Mouse (Mus musculus) forebrain, embryonic 14.5 days (tissue): ENCODE results near the gene Il9r. TPM values are rescaled to one million over a fixed set of nuclear protein-coding genes. Genes with fewer than 3 reads are reported as not detected.

Experiments used
- ATAC-seq: fragments of 200-750 bp; cut with Nextera tagmentation; 2 replicates; pipeline ENCODE4 v1.8.0; 2017; ENCODE audit warnings: mild to moderate bottlenecking, moderate library complexity
- DNase-seq: peaks from one replicate; pipeline ENCODE4 v3.0.0-alpha.2; 2015; ENCODE audit warnings: low spot score
- H3K27ac ChIP-seq: fragments of 300-500 bp; sonication (generic); 2 replicates; pipeline ENCODE4 v1.5.1; 2014; ENCODE audit warnings: low read depth, mild to moderate bottlenecking, control low read depth, low read length, moderate library complexity
- H3K27me3 ChIP-seq: fragments of 300-500 bp; sonication (generic); replicated peaks from 2 replicates; pipeline ENCODE4 v1.6.1; 2014; ENCODE audit warnings: low read length, control low read depth, mixed read lengths; ENCODE audit not compliant: control insufficient read depth, insufficient read depth
- H3K36me3 ChIP-seq: fragments of 300-500 bp; sonication (generic); 2 replicates; pipeline ENCODE4 v1.6.1; 2014; ENCODE audit warnings: low read length, control low read depth; ENCODE audit not compliant: control insufficient read depth, insufficient read depth
- H3K4me1 ChIP-seq: fragments of 300-500 bp; sonication (generic); 2 replicates; pipeline ENCODE4 v1.6.1; 2014; ENCODE audit warnings: antibody characterized with exemption, low read length, control low read depth; ENCODE audit not compliant: control insufficient read depth, insufficient read depth
- H3K4me2 ChIP-seq: fragments of 300-500 bp; sonication (generic); 2 replicates; pipeline ENCODE4 v1.6.1; 2014; ENCODE audit warnings: mild to moderate bottlenecking, control low read depth, low read length
- H3K4me3 ChIP-seq: fragments of 300-500 bp; sonication (generic); 2 replicates; pipeline ENCODE4 v1.5.1; 2014; ENCODE audit warnings: low read depth, low read length, control low read depth
- H3K9ac ChIP-seq: fragments of 300-500 bp; sonication (generic); 2 replicates; pipeline ENCODE4 v1.6.1; 2014; ENCODE audit warnings: mild to moderate bottlenecking, low read length, control low read depth, moderate library complexity
- H3K9me3 ChIP-seq: fragments of 300-500 bp; sonication (generic); replicated peaks from 2 replicates; pipeline ENCODE4 v1.6.1; 2016; ENCODE audit warnings: low read length, control low read depth, mixed read lengths; ENCODE audit not compliant: control insufficient read depth
- whole genome bisulfite sequencing: fragments of 180-500 bp; shearing (Covaris S2); extraction: QIAGEN DNeasy Blood & Tissue Kit; methylation state at CpG from one replicate; pipeline ENCODE4 v1.1.7; 2014; 5-methylcytosine and 5-hydroxymethylcytosine counted together
- polyA plus RNA-seq: library from polyadenylated mRNA; unstranded; fragments of >200 nt; fragmentation: Nextera tagmentation; extraction: Ambion mirVana; gene quantifications from 2 replicates; pipeline ENCODE4 v1.2.1, GENCODE M21; 2014

The Il9r gene
- polyA plus RNA-seq, 1 experiment from 2014 or later: not detected

DNA sequence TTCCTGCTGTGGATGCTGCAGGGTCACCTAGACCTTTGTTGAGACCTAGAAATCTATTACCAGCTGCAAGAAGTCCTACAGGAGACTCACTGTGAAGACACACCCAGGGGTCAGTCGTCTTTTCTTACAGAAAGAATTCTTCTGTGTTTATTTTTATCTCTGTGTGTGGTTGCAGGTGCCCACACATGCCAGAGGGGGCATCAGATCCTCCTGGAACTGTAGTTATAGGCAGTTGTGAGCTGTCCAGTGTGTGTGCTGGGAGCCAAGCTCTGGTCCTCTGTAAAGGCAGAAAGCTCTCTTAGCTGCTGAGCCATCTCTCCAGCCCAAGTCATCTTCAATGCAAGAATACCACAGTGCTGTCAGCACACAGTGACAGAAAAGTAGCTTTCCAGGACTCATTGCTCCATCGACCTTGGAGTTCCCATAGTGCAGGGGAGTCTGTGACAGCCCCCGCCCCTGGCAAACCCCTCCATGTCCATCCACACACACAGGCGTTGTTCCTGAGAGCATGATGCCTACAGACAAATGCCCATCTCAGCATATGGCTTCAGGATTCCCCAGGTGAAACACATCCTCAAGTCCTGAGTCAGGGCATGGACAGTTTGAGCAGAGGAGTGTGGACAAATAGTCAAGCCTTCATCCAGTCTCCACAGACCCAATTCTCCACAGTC lies 23.4 kb upstream of the Il9r start:
- no peaks in the 10 kb centered on the region for H3K9me3 ChIP-seq
- peaks cover 27% of the 10 kb centered on the region for H3K4me1 ChIP-seq
- peaks cover 16% of the 10 kb centered on the region for H3K27me3 ChIP-seq
- 0 out of 2 replicates have a peak, but pooled peaks cover 3% of the 10 kb centered on the region for H3K36me3 ChIP-seq
- no peak for DNase-seq
- WGBS: 69% methylated on average over 4 of the region's 4 CpGs
- no peak overlapping the region for H3K9ac ChIP-seq
- no peak overlapping the region for H3K4me3 ChIP-seq
- H3K4me2 ChIP-seq: no peak overlapping the region
- ATAC-seq: no peak
- no peak overlapping the region for H3K27ac ChIP-seq

DNA sequence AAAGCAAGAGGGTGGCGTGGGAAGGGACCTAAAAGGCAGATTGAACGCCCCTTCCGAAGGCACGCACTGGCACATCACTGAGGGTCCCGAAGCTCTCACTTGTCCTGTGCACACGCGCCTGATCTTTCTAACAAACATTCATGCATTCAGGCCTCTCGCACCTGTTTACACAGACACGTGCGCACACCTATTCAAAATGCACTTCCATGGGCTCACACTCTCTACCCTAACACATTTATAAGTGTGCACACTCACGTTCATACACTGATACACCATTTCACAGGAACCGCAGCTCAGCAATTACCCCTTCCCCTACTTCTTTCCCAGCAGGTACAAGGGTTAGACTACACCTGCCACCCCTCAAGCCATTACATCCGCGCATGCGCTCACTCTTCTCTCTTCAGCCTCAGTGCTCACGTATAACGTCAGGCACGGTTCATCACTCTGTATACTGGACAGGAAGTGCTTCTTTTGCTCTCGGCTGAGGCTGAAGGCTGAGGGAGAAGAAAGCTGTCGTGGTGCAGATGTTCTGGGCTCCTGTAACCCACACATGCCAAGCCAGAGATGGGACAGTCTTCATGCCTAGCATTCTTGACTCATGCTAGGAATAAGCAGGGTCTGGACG lies 22.6 kb upstream of the Il9r start:
- peak overlapping the region; percentile 71; the same call in 1 of the 2 replicates for H3K9ac ChIP-seq
- 9% methylated on average over 21 of the region's 21 CpGs for WGBS
- DNase-seq: no peak
- H3K4me3 ChIP-seq: peak overlapping the region; percentile 63
- peaks cover 27% of the 10 kb centered on the region for H3K4me1 ChIP-seq
- ATAC-seq: no peak
- H3K9me3 ChIP-seq: no peaks in the 10 kb centered on the region
- peak overlapping the region; percentile 99 for H3K4me2 ChIP-seq
- H3K27me3 ChIP-seq: peaks cover 16% of the 10 kb centered on the region
- H3K27ac ChIP-seq: no peak overlapping the region
- H3K36me3 ChIP-seq: no peaks in the 10 kb centered on the region

DNA sequence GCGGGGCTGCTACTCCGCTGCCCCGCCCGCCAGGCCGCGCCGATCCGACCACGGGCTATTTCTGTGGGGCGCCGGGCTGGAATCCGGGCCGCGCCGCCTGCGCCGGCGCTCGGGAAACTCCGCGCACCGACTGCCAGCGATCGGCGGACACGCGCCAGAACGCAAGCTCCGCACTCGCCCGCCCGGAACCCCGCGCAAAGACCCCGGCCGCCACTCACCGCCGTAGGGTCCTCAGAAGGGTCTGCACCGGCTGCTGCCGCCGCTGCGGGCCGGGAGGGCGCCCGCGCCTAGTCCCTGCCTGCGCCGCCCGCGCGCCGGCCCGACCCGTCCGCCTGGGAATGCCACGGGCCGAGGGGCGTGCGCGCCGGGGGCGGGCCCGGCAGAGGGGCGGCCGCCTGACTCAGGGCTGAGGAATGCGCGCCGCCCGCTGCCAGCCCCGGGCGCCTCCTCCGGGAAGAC lies 21.9 kb upstream of the Il9r start, which contains the start of gene Rhbdf1:
TSS of gene Rhbdf1 (minus strand) at position 350 of the 459 bp plus-strand sequence.
- H3K4me1 ChIP-seq: peaks cover 20% of the 10 kb centered on the region
- H3K27me3 ChIP-seq: peaks cover 16% of the 10 kb centered on the region
- no peak for DNase-seq
- no peaks in the 10 kb centered on the region for H3K9me3 ChIP-seq
- peak within 1 kb of the TSS; percentile 71 for H3K9ac ChIP-seq
- H3K4me2 ChIP-seq: peak within 1 kb of the TSS; percentile 99
- no peaks in the 10 kb centered on the region for H3K36me3 ChIP-seq
- WGBS: under 1% methylated on average over 71 of the region's 72 CpGs
- ATAC-seq: peak; percentile 45
- peak within 1 kb of the TSS; percentile 63 for H3K4me3 ChIP-seq
- H3K27ac ChIP-seq: 0 out of 2 replicates have a peak within 1 kb of the TSS, but pooled peaks have one; percentile 39

DNA sequence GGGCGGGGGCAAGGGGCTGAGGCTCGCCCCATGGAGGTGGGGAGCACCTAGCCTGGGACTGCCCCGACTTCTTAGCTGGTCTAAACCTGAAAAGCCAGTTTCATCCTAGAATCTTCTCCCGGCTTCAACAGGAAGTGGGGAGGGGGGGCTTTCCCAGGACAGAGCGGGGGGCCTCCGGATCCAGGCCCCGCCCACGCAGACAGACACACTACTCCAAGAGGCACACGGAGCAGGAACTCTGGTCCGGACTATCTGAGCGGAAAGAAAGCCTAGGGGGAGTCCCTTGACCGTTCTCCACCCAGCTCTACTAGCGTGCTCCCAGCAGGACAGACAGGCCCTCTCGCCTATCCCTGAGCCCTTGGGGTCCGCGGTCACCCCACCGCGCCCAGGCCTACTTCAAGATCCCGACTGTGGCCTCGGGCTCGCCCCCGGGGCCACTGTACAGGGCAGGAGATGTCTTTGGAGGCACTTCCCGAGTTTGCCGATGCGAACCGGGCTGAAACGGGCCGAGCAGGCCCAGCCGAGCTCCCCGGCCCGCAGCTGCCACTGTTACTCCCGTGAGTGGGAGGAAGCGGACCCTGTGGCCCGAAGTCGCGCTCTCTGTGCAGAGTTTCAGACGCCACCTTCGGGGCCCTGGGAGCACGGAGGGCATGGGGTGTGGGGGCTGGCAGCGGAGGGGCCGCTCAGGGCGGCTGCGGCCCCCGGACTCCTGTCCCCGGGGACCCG lies 21.3 kb upstream of the Il9r start:
- ATAC-seq (0 out of 2 replicates have a peak, but pooled peaks have one; percentile 4), DNase-seq (no peak)
- Histone ChIP-seq H3K4me3 (peak overlapping the region; percentile 63), H3K36me3 (no peaks in the 10 kb centered on the region), H3K4me1 (peaks cover 16% of the 10 kb centered on the region), H3K27ac (0 out of 2 replicates have a peak overlapping the region, but pooled peaks have one; percentile 39), H3K9me3 (no peaks in the 10 kb centered on the region), H3K9ac (peak overlapping the region; percentile 71), H3K4me2 (peak overlapping the region; percentile 99), H3K27me3 (peaks cover 16% of the 10 kb centered on the region)
- 2% methylated on average over 44 of the region's 46 CpGs for WGBS

DNA sequence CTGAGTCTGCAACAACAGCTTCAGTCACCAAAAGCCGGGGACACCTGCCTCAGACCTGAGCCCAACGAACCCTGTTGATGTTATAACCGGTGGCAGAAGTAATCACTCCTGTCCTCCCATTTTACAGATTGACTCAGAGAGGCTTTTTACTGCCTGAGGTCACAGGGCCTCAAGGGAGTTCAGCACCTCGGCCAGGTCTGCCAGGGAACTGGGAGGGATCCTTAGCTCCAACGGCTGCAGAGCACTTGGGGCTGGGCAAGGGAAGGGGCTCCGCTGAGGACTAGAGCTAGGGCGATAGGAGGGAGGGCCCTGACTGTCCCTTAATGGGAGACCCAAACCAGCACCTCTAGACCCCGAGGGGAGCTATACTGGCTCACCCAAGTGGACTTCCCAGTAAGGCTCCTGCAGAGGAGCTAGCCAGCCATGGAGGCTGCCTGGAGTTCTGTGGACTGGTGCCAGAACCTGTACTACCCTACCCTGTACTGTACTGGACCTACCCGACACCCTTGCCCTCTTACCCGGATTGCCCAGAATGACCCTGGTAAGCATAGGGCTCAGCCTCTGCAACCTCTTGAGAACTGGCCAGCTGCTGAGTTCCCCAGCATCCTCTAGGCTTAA lies 20.6 kb upstream of the Il9r start:
- H3K4me1 ChIP-seq: peaks cover 16% of the 10 kb centered on the region
- 35% methylated on average over 10 of the region's 10 CpGs for WGBS
- H3K27ac ChIP-seq: no peak overlapping the region
- H3K4me3 ChIP-seq: peak overlapping the region; percentile 63
- peak overlapping the region; percentile 99 for H3K4me2 ChIP-seq
- DNase-seq (no peak), ATAC-seq (peak; percentile 7; the same call in 1 of the 2 replicates)
- peaks cover 16% of the 10 kb centered on the region for H3K27me3 ChIP-seq
- peak overlapping the region; percentile 71 for H3K9ac ChIP-seq
- H3K9me3 ChIP-seq: no peaks in the 10 kb centered on the region
- no peaks in the 10 kb centered on the region for H3K36me3 ChIP-seq

DNA sequence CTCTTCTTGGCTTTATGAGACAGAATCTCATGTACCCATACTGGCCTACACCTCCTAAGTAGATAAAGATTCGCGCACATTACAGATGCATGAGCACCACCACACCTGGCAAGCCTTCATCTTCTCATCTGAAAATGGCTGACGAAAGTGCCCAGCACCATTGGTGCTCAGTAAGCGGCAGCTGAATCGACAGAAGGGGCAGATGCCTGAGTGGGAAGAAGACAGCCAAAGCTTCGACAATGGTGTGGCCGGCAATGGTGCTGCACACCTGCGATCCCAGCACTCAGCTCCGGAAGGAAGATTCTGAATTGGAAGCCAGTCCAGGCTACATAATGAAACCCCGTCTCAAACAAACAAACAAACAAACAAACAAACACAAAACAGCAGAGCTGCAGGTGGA lies 19.2 kb upstream of the Il9r start:
- Histone ChIP-seq H3K4me3 (no peak overlapping the region), H3K4me2 (no peak overlapping the region), H3K27ac (no peak overlapping the region), H3K36me3 (no peaks in the 10 kb centered on the region), H3K4me1 (peaks cover 8% of the 10 kb centered on the region), H3K9me3 (no peaks in the 10 kb centered on the region), H3K9ac (no peak overlapping the region), H3K27me3 (peaks cover 16% of the 10 kb centered on the region)
- no peak for DNase-seq
- no peak for ATAC-seq
- WGBS: 89% methylated on average over 10 of the region's 10 CpGs

DNA sequence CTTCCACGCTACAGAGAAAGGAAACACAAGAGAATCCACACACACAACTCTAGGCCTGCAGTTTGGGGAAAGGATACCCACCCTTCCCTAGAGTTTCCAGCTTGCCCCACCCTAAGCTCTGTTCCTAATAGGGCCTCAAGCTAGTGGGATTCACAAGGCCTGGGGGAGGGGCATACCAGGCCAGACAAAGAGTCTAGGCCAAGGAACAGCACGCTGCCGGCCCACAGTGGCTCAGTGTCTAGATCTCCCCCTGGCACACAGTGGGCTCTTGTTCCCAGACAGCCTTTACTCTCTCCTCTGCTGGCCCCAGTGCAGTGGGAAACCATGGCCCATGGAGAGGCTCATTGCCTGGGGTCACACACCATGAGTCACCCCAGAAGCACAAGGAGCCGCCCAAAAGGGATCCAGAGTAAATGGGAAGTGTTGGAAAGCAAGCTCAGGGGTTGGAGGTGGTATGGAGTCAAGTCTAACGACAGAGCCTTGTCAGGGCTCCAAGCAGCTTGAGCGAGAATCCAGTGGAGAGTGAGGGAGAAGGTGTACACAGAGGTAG lies 18.5 kb upstream of the Il9r start:
- 43% methylated on average over 6 of the region's 6 CpGs for WGBS
- DNase-seq (no peak), ATAC-seq (no peak)
- H3K36me3 ChIP-seq: no peaks in the 10 kb centered on the region
- peaks cover 16% of the 10 kb centered on the region for H3K27me3 ChIP-seq
- no peak overlapping the region; the same call in 1 of the 2 replicates for H3K9ac ChIP-seq
- no peak overlapping the region for H3K27ac ChIP-seq
- peaks cover 8% of the 10 kb centered on the region for H3K4me1 ChIP-seq
- H3K9me3 ChIP-seq: no peaks in the 10 kb centered on the region
- no peak overlapping the region for H3K4me3 ChIP-seq
- no peak overlapping the region for H3K4me2 ChIP-seq

DNA sequence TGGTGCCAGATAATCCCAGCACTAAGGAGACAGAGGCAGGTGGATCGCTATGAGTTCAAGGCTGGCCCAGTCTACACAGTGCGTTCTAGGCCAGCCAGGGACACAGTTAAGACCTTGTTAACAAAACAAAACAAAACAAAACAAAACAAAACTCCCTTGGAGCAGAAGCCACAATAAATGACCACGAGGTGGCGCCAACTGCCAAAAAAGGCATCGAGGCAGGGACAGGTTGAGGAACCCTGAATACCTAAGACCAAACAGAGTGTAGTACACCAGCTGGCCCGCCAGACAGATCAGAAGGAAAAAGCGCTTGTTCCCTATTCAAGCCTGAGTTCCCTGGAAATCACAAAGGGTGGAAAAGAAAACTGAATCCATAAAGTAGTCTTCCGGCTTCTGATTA lies 16.8 kb upstream of the Il9r start:
- Histone ChIP-seq H3K36me3 (no peaks in the 10 kb centered on the region), H3K4me1 (peaks cover 3% of the 10 kb centered on the region), H3K9ac (no peak overlapping the region), H3K4me3 (no peak overlapping the region), H3K9me3 (no peaks in the 10 kb centered on the region), H3K27me3 (peaks cover 5% of the 10 kb centered on the region; the same call in 1 of the 2 replicates), H3K4me2 (no peak overlapping the region), H3K27ac (no peak overlapping the region)
- DNase-seq (peak; percentile 90), ATAC-seq (peak; percentile 64)
- WGBS: 23% methylated on average over 8 of the region's 8 CpGs
